Mouse (Mus musculus): Measurements from ENCODE around the gene Ctsw.

Gene Ctsw

DNA sequence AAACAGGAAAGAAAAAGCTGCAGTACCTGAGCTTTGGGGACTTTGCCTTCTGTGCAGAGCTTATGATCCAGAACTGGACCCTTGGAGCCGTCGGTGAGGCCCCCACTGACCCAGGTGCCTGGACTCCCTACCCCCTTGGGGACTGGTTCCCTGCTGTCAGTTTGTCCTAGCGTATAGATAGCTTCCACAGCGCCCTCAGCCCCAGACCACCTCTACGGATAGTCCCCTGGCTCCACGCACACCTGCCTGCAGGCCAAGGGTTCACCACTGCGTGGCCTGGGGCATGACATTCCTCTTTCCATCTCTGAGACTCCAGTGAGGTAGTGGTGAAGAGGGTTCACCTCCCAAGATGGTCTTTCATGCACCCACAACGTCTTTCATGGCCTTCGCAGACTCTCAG is 5.1 kb downstream of the Ctsw start:
- DNase-seq (ENCODE audit: low spot score in 2 of 2), result no peak

GRCm38 (mm10) chr19:5461411-5461810 is 6.9 kb downstream of the Ctsw start:
- DNase-seq (ENCODE audit: low spot score in 2 of 2), result no peak

- DNase-seq (ENCODE audit: low spot score in 2 of 2), result peak; percentile 83 to 87
These were observed 7.8 kb downstream of the Ctsw start, which contains the start of gene Fibp for GRCm38 (mm10) chr19:5460465-5460911. Gene Fibp, plus strand, starts transcription at chr19:5460615.

- no peak for DNase-seq (ENCODE audit: low spot score in 2 of 2)
These were observed 8.4 kb downstream of the Ctsw start for GRCm38 (mm10) chr19:5459896-5460295.

DNA sequence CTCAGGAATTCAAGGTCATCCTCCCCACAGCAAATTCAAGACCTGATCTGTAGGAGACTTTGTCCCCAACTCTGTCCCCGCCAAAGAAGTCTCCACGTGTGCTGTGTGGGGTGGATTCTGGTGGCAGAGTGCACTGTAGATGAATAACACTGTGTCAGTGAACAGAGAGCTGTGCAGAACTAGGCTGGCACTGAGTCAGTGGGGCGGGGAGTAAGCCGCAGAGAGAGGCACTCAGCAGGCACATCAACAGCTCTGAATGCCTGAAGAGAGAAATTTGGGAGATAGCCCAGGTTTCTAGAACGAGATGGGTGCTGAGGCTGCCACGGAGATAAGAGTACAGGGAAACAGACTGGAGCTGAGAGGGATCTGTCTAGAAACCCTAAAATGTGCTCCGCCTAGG is 9.3 kb downstream of the Ctsw start:
- no peak for DNase-seq (ENCODE audit: low spot score in 2 of 2)

DNA sequence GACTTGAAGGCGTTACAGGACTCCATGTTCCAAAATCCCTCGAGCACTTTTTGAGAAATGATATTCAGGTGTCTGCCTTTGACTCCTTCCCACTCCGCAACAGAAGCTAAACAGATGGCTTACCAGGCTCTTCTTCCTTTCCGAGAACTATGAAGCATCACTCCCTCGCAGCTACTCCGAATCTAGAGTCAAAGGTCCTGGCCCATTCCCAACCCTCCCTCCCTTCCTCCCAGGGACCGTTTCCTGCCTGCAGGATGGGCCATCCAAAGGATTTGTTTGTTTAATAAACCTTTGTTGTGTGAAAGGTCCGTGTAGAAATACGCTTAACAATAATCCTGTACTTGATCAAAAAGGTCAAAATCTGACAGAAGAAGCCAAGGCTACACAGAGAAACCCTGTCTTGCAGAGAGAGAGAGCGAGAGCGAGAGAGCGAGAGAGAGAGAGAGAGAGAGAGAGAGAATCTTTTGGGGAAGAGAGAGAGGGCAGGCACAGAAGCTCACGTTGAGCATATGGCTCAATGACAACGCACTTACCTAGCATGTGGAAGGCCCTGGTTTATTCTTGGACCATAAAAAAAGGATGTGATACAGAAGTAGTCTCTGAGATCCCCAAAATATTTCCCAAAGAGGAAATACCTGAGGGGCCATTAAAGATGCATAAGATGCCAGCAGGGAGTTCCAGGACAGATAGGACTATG is 10.4 kb downstream of the Ctsw start, which contains the start of gene Ccdc85b:
Gene Ccdc85b (minus strand): TSS at position 149 of the 697 bp plus-strand sequence.
- no peak for DNase-seq (ENCODE audit: low spot score in 2 of 2)

GRCm38 (mm10) chr19:5456922-5457745 is 11.2 kb downstream of the Ctsw start:
- DNase-seq (ENCODE audit: low spot score in 2 of 2), result peak; percentile 86 to 95

GRCm38 (mm10) chr19:5456241-5456921 is 11.9 kb downstream of the Ctsw start:
- no peak for DNase-seq (ENCODE audit: low spot score in 2 of 2)

DNA sequence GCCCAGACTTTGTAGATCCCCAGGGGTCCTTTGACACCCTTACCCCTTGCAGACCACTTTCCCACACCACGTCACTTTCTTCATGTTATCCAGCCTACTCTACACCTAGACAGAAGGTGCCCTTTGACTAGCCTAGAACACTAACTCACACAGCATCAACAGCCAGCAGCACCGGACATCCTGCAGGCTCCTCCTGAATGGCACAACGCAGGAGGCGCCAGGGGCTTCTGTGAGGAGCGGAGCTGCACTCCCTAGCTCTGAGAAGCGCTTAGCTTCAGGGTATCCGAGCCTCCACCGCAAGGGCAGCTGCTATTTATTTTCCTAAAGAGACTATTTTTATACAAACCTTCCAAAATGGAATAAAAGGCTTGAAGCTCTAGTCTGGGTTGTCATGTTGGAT is 12.7 kb downstream of the Ctsw start:
- DNase-seq (ENCODE audit: low spot score in 2 of 2), result no peak

GRCm38 (mm10) chr19:5455037-5455436 is 13.3 kb downstream of the Ctsw start:
- DNase-seq (ENCODE audit: low spot score in 2 of 2), result no peak

- DNase-seq (ENCODE audit: low spot score in 2 of 2), result no peak
These were observed 16.5 kb downstream of the Ctsw start for GRCm38 (mm10) chr19:5451766-5452165.

DNA sequence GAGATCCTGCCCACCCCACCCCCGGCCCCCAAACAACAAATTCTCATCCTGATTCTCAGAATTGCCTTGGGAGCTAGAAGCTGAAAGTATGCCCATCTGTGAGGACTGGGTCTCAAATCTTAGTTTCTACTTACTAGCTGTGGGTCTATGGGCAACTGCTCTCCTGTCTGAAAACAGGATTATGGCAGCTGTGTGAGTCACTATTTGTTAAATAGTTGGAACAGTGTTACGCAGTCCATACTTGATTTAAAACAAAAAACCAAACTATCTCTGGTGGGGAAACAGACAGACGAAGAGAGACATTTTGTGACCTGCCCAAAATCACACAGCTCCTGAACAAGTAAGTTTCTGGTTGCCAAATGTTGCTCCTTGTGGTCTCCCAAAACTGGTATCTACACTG is 18.6 kb downstream of the Ctsw start:
- DNase-seq (ENCODE audit: low spot score in 2 of 2), result no peak

DNA sequence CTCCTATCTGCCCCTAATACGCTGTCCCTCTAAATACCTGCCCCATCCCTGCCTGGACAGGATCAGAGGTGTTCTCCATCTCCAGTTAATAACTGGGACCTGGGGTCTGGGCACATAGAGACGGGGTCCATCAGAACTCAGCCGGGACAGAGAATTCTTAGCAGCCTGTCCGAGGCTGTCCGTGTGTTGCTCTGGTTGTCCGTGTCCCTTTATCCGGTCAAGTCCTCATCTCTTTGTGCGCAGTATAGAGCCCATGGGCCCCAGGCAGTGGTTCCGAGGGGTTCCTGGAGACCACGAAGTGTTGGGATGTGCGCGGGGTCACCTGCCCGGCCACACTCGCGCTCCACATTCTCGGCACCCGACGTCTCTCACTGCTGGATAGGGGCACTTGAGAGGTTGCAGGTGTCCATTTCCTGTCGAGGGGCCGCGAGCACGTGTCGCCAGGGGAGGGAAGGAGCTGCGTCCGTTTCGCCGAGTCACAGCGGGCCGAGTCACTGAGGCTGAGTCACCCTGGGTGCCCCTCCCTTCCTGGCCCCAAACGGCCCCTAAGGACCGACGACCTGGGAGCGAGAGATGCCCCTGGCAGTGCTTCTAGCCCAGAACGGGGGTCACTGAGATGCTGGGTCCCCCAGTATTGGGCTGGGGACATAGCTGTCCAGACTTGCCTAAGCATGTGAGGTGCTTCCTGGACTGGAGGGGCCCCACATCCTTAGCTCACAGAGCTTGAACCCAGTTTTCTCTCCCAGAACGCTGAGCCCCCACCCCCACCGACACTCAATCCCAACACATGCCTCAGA is 19.8 kb downstream of the Ctsw start:
- DNase-seq (ENCODE audit: low spot score in 2 of 2), result no peak

- DNase-seq (ENCODE audit: low spot score in 2 of 2), result peak in 1 of 2 experiments; percentile 63
These were observed 20.6 kb downstream of the Ctsw start, which contains the start of gene Fosl1 for GRCm38 (mm10) chr19:5447515-5448353. Gene Fosl1, plus strand, starts transcription at chr19:5447547.

DNA sequence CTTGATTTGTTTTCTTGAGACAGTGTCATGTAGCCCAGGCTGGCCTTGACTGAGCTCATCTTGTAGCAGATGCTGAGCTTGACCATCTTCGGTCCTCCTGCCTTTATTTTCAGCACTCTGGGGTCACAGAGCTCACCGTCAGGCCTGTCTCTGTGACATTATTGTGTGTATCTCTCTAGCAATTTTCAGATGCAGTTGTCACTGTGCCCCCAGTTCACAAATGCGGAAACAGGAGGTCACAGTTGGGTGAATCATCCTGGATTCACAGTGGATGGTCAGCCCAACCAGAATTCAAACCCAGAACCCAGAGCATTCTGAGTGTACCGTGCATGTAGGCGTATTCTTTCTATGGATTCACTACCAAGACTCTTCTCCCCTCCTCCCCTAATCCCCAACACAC is 22.6 kb downstream of the Ctsw start:
- no peak for DNase-seq (ENCODE audit: low spot score in 2 of 2)

DNA sequence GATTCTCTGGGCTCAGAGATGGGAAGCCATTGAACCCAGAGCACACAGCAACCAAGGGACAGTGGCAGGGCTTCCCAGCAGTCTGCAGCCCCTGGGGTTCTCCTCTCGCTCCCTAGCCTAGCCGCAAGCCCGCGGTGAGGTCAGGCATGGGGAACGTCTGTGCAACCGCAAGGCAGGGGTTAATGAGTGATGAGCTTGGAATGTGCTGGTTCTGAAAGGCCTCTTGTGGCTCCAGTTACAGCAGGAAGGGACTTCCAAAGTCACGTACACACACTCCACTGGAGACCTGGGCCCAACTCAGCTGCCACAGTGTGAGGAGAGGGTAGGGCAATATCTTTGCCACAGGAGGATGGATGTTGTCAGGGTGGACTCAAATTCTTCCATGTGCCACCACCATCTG is 23.4 kb downstream of the Ctsw start:
- no peak for DNase-seq (ENCODE audit: low spot score in 2 of 2)

DNA sequence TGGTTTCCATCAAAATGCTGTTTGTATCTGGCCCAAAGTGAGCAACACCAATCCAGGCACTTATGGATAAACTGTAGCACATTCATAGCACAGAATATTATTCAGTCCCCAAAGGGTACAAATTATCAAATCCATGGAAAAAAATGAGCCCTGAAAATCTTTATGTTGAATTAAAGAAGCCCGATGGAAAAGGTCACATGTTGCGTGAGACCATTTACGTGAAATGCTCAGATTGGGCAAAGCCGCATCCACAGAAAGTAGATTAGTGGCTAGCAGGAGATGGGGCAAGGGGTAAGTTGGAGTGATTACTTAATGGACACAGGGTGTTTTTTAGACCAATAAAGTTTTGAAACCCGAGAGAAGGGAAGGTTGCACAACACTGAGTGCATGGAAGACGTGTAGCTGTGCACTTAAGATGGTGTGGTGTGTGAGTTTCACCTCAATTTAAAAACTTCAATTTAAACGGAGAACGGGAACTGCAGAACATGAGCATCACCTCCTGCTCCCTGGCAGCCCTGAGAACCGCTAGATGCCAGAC is 23.9 kb downstream of the Ctsw start:
- DNase-seq (ENCODE audit: low spot score in 2 of 2), result no peak

GRCm38 (mm10) chr19:5433951-5434350 is 34.4 kb downstream of the Ctsw start:
- no peak for DNase-seq (ENCODE audit: low spot score in 2 of 2)

DNA sequence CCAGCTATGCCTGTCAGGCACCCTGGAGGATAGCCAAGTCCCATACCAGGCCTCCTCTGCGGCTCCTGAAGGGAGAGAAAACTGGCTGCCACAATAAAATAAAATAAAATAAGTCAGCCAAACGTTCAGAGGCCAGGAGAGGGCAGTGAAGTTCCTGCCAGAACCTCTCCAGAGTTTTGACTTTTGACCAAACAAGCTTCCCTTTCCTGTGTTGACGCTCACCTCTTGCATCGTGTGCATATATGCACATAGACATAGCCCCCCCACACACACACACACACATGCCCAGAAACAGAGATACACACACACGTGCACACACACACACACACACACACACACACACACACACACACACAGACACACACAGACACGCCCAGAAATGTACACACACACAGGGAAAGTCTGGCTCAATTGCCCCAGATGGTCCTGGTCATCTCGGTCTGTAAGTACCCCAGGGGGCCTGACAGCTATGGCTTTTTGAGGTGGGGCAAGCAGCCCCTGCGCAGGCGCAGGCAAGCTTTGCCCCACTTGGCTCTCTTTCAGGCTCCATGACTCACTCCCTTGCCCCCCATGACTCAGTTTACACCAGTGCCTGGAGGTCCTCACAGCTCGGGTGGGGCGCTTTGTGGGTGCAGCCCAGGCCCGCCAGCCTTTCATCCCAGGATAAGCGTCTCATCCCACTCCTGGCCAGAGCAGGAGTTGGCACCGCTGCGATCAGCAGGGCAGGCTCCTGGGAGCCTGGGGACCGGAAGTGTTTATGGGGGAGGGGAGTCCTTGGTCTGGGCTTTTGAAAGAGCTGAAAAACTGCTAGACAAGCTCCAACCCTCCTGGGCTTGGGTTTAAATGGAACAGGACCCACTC is 35.1 kb downstream of the Ctsw start:
- DNase-seq (ENCODE audit: low spot score in 2 of 2), result no peak

Data from cerebellum, postnatal 4 days (tissue).